Mouse (Mus musculus) liver, adult 2 months (tissue): ENCODE measurements around the gene Tango2. TPM values are rescaled to one million over a fixed set of nuclear protein-coding genes. Genes with fewer than 3 reads are reported as not detected.

Source experiments
- DNase-seq: peaks from one replicate; pipeline ENCODE4 v3.0.0-alpha.2; 2011; ENCODE audit warnings: low read depth, low spot score; ENCODE audit errors: extremely low read depth
- H3K27ac ChIP-seq: fragments of 200-500 bp; replicated peaks from 2 replicates; pipeline ENCODE4 v1.5.1; 2012; ENCODE audit warnings: low read depth, mild to moderate bottlenecking, control low read depth, inconsistent platforms, low read length; ENCODE audit not compliant: insufficient read depth
- H3K27me3 ChIP-seq: fragments of 200-500 bp; 2 replicates; pipeline ENCODE4 v1.6.1; 2012; ENCODE audit warnings: mild to moderate bottlenecking, moderate library complexity, low read length, inconsistent platforms; ENCODE audit not compliant: control insufficient read depth, insufficient read depth
- H3K36me3 ChIP-seq: fragments of 200-500 bp; 2 replicates; pipeline ENCODE4 v1.6.1; 2012; ENCODE audit warnings: low read length, inconsistent platforms; ENCODE audit not compliant: control insufficient read depth, insufficient read depth
- H3K4me1 ChIP-seq: fragments of 200-500 bp; 2 replicates; pipeline ENCODE4 v1.6.1; 2011; ENCODE audit warnings: low read length; ENCODE audit not compliant: control insufficient read depth, insufficient read depth
- H3K4me3 ChIP-seq: fragments of 200-500 bp; 2 replicates; pipeline ENCODE4 v1.5.1; 2011; ENCODE audit warnings: low read depth, mild to moderate bottlenecking, control low read depth, low read length, moderate library complexity; ENCODE audit not compliant: insufficient read depth
- H3K79me2 ChIP-seq: fragments of 200-500 bp; 2 replicates; pipeline ENCODE4 v1.6.1; 2012; ENCODE audit warnings: inconsistent platforms, mild to moderate bottlenecking, low read length, moderate library complexity; ENCODE audit not compliant: control insufficient read depth, insufficient read depth
- H3K9ac ChIP-seq: fragments of 200-500 bp; 2 replicates; pipeline ENCODE4 v1.6.1; 2012; ENCODE audit warnings: low read depth, mild to moderate bottlenecking, control low read depth, inconsistent platforms, low read length
- CTCF ChIP-seq: fragments of 200-500 bp; IDR thresholded peaks from 2 replicates; pipeline ENCODE4 v1.5.1; 2011; ENCODE audit warnings: low read depth, low read length, control low read depth
- POLR2A ChIP-seq: fragments of 200-500 bp; IDR thresholded peaks from 2 replicates; pipeline ENCODE4 v1.6.1; 2011; ENCODE audit warnings: low read length, control low read depth; ENCODE audit not compliant: insufficient read depth; ENCODE audit errors: extremely low read depth
- WGBS: fragments of 180-500 bp; shearing (Covaris S2); methylation state at CpG from one replicate; pipeline ENCODE4 v1.1.7; 2018; 5-methylcytosine and 5-hydroxymethylcytosine counted together
- polyA plus RNA-seq: library from polyadenylated mRNA; depleted of rRNA; stranded (reverse); fragments of >200 nt; gene quantifications from 2 replicates; pipeline ENCODE4 v1.2.3, GENCODE M21; 2012
- total RNA-seq: library from RNA; depleted of rRNA; stranded (reverse); fragments of >200 nt; gene quantifications from 2 replicates; pipeline ENCODE4 v1.2.3, GENCODE M21; 2014

Tango2 gene
- total and polyA plus RNA-seq, 2 experiments = 57.1 to 58.0 TPM

GRCm38 (mm10) chr16:18342650-18343570, 5.0 kb downstream of the Tango2 start:
- Histone ChIP-seq H3K36me3 (peaks cover 4% of the 10 kb centered on the region; the same call in 1 of the 2 replicates), H3K27me3 (no peaks in the 10 kb centered on the region), H3K27ac (peak overlapping the region; percentile 65), H3K9ac (peak overlapping the region; percentile 73), H3K4me3 (peak overlapping the region; percentile 74), H3K4me1 (peaks cover 19% of the 10 kb centered on the region), H3K79me2 (no peaks in the 10 kb centered on the region)
- TF ChIP-seq POLR2A = no peak
- no peak for TF ChIP-seq CTCF
- 5% methylated on average over 9 of the region's 9 CpGs for WGBS
- peak; percentile 62 for DNase-seq

- H3K9ac ChIP-seq = no peak overlapping the region
- peaks cover 19% of the 10 kb centered on the region for H3K4me1 ChIP-seq
- 36% methylated on average over 2 of the region's 2 CpGs for WGBS
Observed at GRCm38 (mm10) chr16:18342076-18342475, 5.8 kb downstream of the Tango2 start.

GRCm38 (mm10) chr16:18341605-18342004, 6.3 kb downstream of the Tango2 start:
- no peak overlapping the region for H3K9ac ChIP-seq
- peak; percentile 97 for DNase-seq
- peaks cover 11% of the 10 kb centered on the region; the same call in 1 of the 2 replicates for H3K36me3 ChIP-seq
- H3K79me2 ChIP-seq = peaks cover 5% of the 10 kb centered on the region; the same call in 1 of the 2 replicates
- no peak overlapping the region; the same call in 1 of the 2 replicates for H3K4me3 ChIP-seq
- TF ChIP-seq CTCF (no peak), POLR2A (no peak)
- H3K27me3 ChIP-seq = no peaks in the 10 kb centered on the region
- H3K4me1 ChIP-seq = peaks cover 19% of the 10 kb centered on the region
- 29% methylated on average over 8 of the region's 8 CpGs for WGBS
- peak overlapping the region; percentile 86 for H3K27ac ChIP-seq

More at GRCm38 (mm10) chr16:18342076-18342475, 5.8 kb downstream of the Tango2 start:
- peak; percentile 75 for DNase-seq
- peaks cover 5% of the 10 kb centered on the region; the same call in 1 of the 2 replicates for H3K79me2 ChIP-seq
- H3K36me3 ChIP-seq = peaks cover 8% of the 10 kb centered on the region; the same call in 1 of the 2 replicates
- H3K27me3 ChIP-seq = no peaks in the 10 kb centered on the region
- TF ChIP-seq CTCF (no peak), POLR2A (no peak)
- no peak overlapping the region for H3K4me3 ChIP-seq
- peak overlapping the region; percentile 55 for H3K27ac ChIP-seq

- H3K4me3 ChIP-seq = no peak overlapping the region
- H3K4me1 ChIP-seq = peaks cover 19% of the 10 kb centered on the region
- H3K79me2 ChIP-seq = peaks cover 5% of the 10 kb centered on the region; the same call in 1 of the 2 replicates
- H3K36me3 ChIP-seq = peaks cover 11% of the 10 kb centered on the region; the same call in 1 of the 2 replicates
- H3K9ac ChIP-seq = no peak overlapping the region
- DNase-seq = peak; percentile 84
- no peak for TF ChIP-seq POLR2A
- no peak for TF ChIP-seq CTCF
- H3K27me3 ChIP-seq = no peaks in the 10 kb centered on the region
- 15% methylated on average over 1 of the region's 1 CpGs for WGBS
- peak overlapping the region; percentile 27 for H3K27ac ChIP-seq
Observed at GRCm38 (mm10) chr16:18339866-18340265, 8.0 kb downstream of the Tango2 start.

- Histone ChIP-seq H3K27me3 (no peaks in the 10 kb centered on the region), H3K27ac (no peak overlapping the region), H3K4me3 (no peak overlapping the region), H3K36me3 (peaks cover 18% of the 10 kb centered on the region), H3K4me1 (peaks cover 18% of the 10 kb centered on the region), H3K79me2 (peaks cover 7% of the 10 kb centered on the region; the same call in 1 of the 2 replicates), H3K9ac (no peak overlapping the region)
- 74% methylated on average over 4 of the region's 4 CpGs for WGBS
- no peak for DNase-seq
- no peak for TF ChIP-seq CTCF
- TF ChIP-seq POLR2A = no peak
Observed at GRCm38 (mm10) chr16:18337261-18337660, 10.6 kb downstream of the Tango2 start.

GRCm38 (mm10) chr16:18335981-18336380, 11.9 kb downstream of the Tango2 start:
- Histone ChIP-seq H3K27me3 (no peaks in the 10 kb centered on the region), H3K27ac (no peak overlapping the region), H3K4me3 (no peak overlapping the region), H3K79me2 (peaks cover 7% of the 10 kb centered on the region; the same call in 1 of the 2 replicates), H3K36me3 (peaks cover 20% of the 10 kb centered on the region), H3K9ac (no peak overlapping the region), H3K4me1 (peaks cover 13% of the 10 kb centered on the region)
- no peak for TF ChIP-seq CTCF
- TF ChIP-seq POLR2A = no peak
- WGBS = 43% methylated on average over 3 of the region's 3 CpGs
- no peak for DNase-seq
